Mouse (Mus musculus) heart, adult 9 months (tissue): ENCODE data around the gene Plpp3.

ENCODE experiments used
- DNase-seq, 2 experiments: peaks; one replicate each; pipeline ENCODE4 v3.0.0; 2022; ENCODE audit warnings: low spot score in 2 of 2

The Plpp3 gene

DNA sequence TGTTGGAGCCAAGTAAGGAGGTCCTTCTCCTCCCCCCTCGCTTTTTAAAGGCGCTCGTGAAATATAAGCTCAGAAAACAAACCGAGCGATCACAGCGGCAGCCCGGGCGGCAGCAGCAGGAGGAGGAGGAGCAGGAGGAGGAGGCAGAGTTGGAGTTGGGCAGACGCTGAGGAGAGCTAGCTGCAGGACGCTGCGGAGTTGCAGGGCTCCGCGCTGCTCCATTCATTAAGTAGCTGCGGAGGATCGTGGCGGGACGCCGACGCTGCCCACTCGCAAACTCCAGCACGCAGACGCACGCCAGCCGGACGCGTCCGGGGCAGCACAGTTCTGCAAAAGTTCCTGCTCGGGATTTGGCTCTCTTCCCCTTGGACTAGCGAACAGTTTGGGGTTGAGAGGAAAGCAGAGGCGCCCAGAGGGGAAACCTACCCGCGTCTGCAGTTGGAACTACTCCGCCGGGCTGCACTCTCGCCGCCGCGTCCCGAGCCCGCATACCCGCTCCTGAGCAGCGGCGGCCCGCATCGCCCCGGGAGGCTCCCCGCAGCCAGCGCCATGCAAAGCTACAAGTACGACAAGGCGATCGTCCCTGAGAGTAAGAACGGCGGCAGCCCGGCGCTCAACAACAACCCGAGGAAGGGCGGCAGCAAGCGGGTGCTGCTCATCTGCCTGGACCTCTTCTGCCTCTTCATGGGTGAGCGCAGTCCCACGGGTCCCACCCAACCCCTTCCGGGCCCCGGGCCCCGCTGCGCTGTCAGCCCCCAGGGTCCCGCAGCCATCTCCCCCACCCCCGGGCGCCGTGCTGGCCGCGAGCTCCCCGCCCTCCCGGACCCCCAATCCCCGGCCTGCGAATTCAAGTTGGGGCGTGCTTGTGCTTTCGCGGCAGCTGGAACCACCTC, at the start of gene Plpp3:
TSS of gene Plpp3 (plus strand) at position 72 of the 893 bp plus-strand sequence.
- peak; percentile 93 to 95 for DNase-seq

- DNase-seq, result no peak
These were observed 49.1 kb upstream of the Plpp3 start for GRCm38 (mm10) chr4:105107943-105108640.

GRCm38 (mm10) chr4:105108641-105109198, 48.4 kb upstream of the Plpp3 start:
- DNase-seq, result no peak

- peak; percentile 74 to 77 for DNase-seq
These were observed 47.8 kb upstream of the Plpp3 start, which contains the start of gene Prkaa2 for GRCm38 (mm10) chr4:105109199-105109989. TSS of gene Prkaa2 (minus strand) at chr4:105109890.

- no peak for DNase-seq
These were observed 47.0 kb upstream of the Plpp3 start for GRCm38 (mm10) chr4:105109990-105110683.

- no peak for DNase-seq
These were observed 46.5 kb upstream of the Plpp3 start for GRCm38 (mm10) chr4:105110684-105111035.

DNA sequence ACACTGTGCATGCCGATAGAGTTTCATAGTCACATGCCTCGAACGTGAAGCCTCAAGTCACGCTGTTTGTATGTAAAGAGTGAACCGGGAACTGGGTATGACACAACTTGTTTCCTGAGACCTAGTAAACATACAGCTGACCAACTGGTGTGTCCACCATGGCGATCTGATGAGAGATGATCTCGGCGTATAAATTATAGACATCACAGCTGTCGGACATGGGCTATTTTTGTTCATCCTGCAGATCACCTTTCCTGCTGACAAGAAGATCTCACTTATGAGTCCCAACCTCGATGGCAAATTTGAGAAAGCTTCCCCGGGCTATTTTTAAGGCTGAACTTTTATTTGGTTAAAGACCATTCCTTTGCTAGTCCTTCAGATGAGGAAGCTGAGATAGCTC, 45.4 kb upstream of the Plpp3 start:
- no peak for DNase-seq

- DNase-seq, result no peak
These were observed 44.1 kb upstream of the Plpp3 start for GRCm38 (mm10) chr4:105113042-105113441.

- no peak for DNase-seq
These were observed 43.7 kb upstream of the Plpp3 start for GRCm38 (mm10) chr4:105113468-105113867.

- no peak for DNase-seq
These were observed 36.1 kb upstream of the Plpp3 start for GRCm38 (mm10) chr4:105121081-105121480.

- peak; percentile 10 to 49 for DNase-seq
These were observed 34.7 kb upstream of the Plpp3 start for GRCm38 (mm10) chr4:105122429-105122828.

- no peak for DNase-seq
These were observed 27.9 kb upstream of the Plpp3 start for GRCm38 (mm10) chr4:105129212-105129611.

DNA sequence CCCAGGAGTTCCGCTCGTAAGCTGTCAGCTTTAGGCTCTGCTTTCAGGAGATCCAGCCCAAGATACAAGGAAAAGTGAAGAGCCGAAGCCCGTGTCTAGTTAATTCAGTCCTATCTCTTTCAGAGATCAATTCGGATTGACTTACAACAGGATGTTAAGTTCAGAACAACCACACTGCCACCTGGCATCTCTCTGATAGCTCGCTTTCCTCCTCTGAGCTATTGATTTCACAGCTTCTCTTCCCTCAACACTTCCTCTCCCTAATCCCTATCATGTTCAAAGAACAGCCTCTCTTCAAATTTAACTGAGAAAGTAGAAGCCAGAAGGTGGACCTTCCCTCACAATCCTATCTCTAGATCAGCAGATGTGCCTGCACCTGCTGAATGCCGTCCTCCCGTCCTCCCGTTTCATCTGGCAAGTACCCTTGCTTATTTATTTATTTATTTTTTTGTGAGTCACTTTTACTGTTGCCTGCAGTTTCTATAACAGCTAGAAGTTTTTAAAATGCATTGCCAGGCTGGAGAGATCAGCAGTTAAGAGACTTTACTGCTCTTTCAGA, 25.3 kb upstream of the Plpp3 start:
- no peak for DNase-seq

GRCm38 (mm10) chr4:105133350-105134050, 23.6 kb upstream of the Plpp3 start:
- DNase-seq, result peak in 1 of 2 experiments; percentile 17

GRCm38 (mm10) chr4:105149492-105149891, 7.7 kb upstream of the Plpp3 start:
- no peak for DNase-seq

GRCm38 (mm10) chr4:105151911-105152690, 5.0 kb upstream of the Plpp3 start:
- peak; percentile 54 to 72 for DNase-seq

DNA sequence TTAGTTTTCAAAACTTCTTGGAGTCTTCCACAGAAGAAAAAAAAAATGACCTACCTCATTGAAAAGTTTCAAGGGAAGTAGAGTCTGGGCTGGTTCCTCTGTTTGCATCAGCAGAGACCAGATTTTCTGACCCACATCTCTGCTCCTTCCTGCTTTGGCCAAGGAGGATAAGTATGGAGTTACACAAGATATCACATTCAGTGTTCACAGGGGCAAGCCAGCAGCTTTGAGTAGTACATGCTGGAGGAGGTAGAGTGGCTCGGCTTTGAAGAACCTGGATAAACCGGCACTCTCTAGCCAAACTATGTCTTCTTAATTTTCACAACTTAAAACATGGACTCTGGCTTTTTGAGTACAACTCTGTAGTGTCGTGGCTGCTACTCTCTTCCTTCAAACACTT, 3.9 kb upstream of the Plpp3 start:
- DNase-seq, result no peak

- no peak for DNase-seq
These were observed 866 bp upstream of the Plpp3 start for GRCm38 (mm10) chr4:105156281-105156680.

- DNase-seq, result no peak
These were observed 232 bp upstream of the Plpp3 start for GRCm38 (mm10) chr4:105156955-105157275.

DNA sequence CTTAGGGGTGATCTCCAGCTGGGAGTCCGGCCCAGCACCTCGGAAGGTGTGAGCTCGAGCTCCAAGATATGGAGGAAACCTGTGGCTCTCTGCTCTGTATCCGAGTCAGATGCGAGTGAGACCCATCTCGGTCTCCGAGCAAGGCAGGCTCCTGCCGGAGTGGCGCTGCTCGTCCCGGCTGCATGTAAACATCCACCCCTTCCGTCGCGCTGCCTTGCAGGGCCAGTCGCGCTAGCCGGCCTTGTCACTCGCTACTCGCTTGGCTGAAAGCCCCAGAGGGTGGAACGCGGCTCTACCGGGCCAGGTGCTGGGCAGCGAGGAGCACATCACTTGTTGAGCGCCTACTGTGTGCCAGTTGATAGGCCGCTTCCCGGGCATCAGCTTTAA, 1.0 kb downstream of the Plpp3 start:
- DNase-seq, result peak; percentile 81 to 84
